Mouse (Mus musculus): ENCODE measurements around the gene Dph5.

- TF ChIP-seq GATA1 (IDR thresholded peaks at IDR 0.05; ENCODE audit: low read length) (no peak), TAL1 (IDR thresholded peaks at IDR 0.05; ENCODE audit: low read length) (no peak)
These were observed 87.4 kb downstream of the Dph5 start for GRCm38 (mm10) chr3:115974995-115975394.

Measured in erythroblast, embryonic 14.5 days (primary cell).